Mouse (Mus musculus): ENCODE measurements around the gene Zbtb46. TPM values are rescaled to one million over a fixed set of nuclear protein-coding genes. Genes with fewer than 3 reads are reported as not detected.

Zbtb46 gene
- polyA plus RNA-seq, 1 experiment: 9.7 TPM

GRCm38 (mm10) chr2:181493156-181493927 is 34.1 kb upstream of the Zbtb46 start, which contains the start of gene Abhd16b:
Gene Abhd16b (plus strand): TSS chr2:181493206.
- WGBS: 91% methylated on average over 31 of the region's 31 CpGs
- H3K4me1 ChIP-seq (ENCODE audit: control insufficient read depth, insufficient read depth, low read length): no peaks in the 10 kb centered on the region; the same call in 1 of the 2 replicates
- H3K27ac ChIP-seq (ENCODE audit: control insufficient read depth, insufficient read depth, low read depth, low read length, poor library complexity): no peak within 1 kb of the TSS
- no peak for TF ChIP-seq CTCF (IDR thresholded peaks at IDR 0.05; ENCODE audit: control insufficient read depth, insufficient read depth, low read length)
- no peak for TF ChIP-seq POLR2A (IDR thresholded peaks at IDR 0.05; ENCODE audit: borderline replicate concordance, control insufficient read depth, low read depth, low read length)
- no peak within 1 kb of the TSS for H3K4me3 ChIP-seq (replicated peaks; ENCODE audit: control insufficient read depth, low read depth, low read length)

- Histone ChIP-seq H3K4me1 (ENCODE audit: control insufficient read depth, insufficient read depth, low read length) (no peaks in the 10 kb centered on the region; the same call in 1 of the 2 replicates), H3K4me3 (replicated peaks; ENCODE audit: control insufficient read depth, low read depth, low read length) (no peak overlapping the region), H3K27ac (ENCODE audit: control insufficient read depth, insufficient read depth, low read depth, low read length, poor library complexity) (no peak overlapping the region)
- WGBS: under 1% methylated on average over 3 of the region's 3 CpGs
- no peak for TF ChIP-seq POLR2A (IDR thresholded peaks at IDR 0.05; ENCODE audit: borderline replicate concordance, control insufficient read depth, low read depth, low read length)
- TF ChIP-seq CTCF (IDR thresholded peaks at IDR 0.05; ENCODE audit: control insufficient read depth, insufficient read depth, low read length): no peak
Measured at GRCm38 (mm10) chr2:181492206-181492605, 33.0 kb upstream of the Zbtb46 start.

GRCm38 (mm10) chr2:181491432-181492205 is 32.4 kb upstream of the Zbtb46 start:
- TF ChIP-seq POLR2A (IDR thresholded peaks at IDR 0.05; ENCODE audit: borderline replicate concordance, control insufficient read depth, low read depth, low read length): no peak
- TF ChIP-seq CTCF (IDR thresholded peaks at IDR 0.05; ENCODE audit: control insufficient read depth, insufficient read depth, low read length): no peak

GRCm38 (mm10) chr2:181487338-181488277 is 28.4 kb upstream of the Zbtb46 start:
- TF ChIP-seq CTCF (IDR thresholded peaks at IDR 0.05; ENCODE audit: control insufficient read depth, insufficient read depth, low read length) (no peak), POLR2A (IDR thresholded peaks at IDR 0.05; ENCODE audit: borderline replicate concordance, control insufficient read depth, low read depth, low read length) (no peak)
- Histone ChIP-seq H3K27ac (ENCODE audit: control insufficient read depth, insufficient read depth, low read depth, low read length, poor library complexity) (no peak overlapping the region), H3K4me1 (ENCODE audit: control insufficient read depth, insufficient read depth, low read length) (peaks cover 1% of the 10 kb centered on the region), H3K4me3 (replicated peaks; ENCODE audit: control insufficient read depth, low read depth, low read length) (no peak overlapping the region)
- WGBS: 39% methylated on average over 5 of the region's 5 CpGs

More at GRCm38 (mm10) chr2:181491432-181492205, 32.4 kb upstream of the Zbtb46 start:
- WGBS: 21% methylated on average over 7 of the region's 7 CpGs
- H3K27ac ChIP-seq (ENCODE audit: control insufficient read depth, insufficient read depth, low read depth, low read length, poor library complexity): no peak overlapping the region
- H3K4me3 ChIP-seq (replicated peaks; ENCODE audit: control insufficient read depth, low read depth, low read length): no peak overlapping the region
- no peaks in the 10 kb centered on the region; the same call in 1 of the 2 replicates for H3K4me1 ChIP-seq (ENCODE audit: control insufficient read depth, insufficient read depth, low read length)

- peaks cover 1% of the 10 kb centered on the region; the same call in 1 of the 2 replicates for H3K4me1 ChIP-seq (ENCODE audit: control insufficient read depth, insufficient read depth, low read length)
- TF ChIP-seq CTCF (IDR thresholded peaks at IDR 0.05; ENCODE audit: control insufficient read depth, insufficient read depth, low read length) (no peak), POLR2A (IDR thresholded peaks at IDR 0.05; ENCODE audit: borderline replicate concordance, control insufficient read depth, low read depth, low read length) (no peak)
- WGBS: 69% methylated on average over 1 of the region's 1 CpGs
- H3K4me3 ChIP-seq (replicated peaks; ENCODE audit: control insufficient read depth, low read depth, low read length): no peak overlapping the region
- H3K27ac ChIP-seq (ENCODE audit: control insufficient read depth, insufficient read depth, low read depth, low read length, poor library complexity): no peak overlapping the region
Measured at GRCm38 (mm10) chr2:181485741-181486140, 26.5 kb upstream of the Zbtb46 start.

- Histone ChIP-seq H3K27ac (ENCODE audit: control insufficient read depth, insufficient read depth, low read depth, low read length, poor library complexity) (no peak overlapping the region), H3K4me1 (ENCODE audit: control insufficient read depth, insufficient read depth, low read length) (peaks cover 1% of the 10 kb centered on the region; the same call in 1 of the 2 replicates), H3K4me3 (replicated peaks; ENCODE audit: control insufficient read depth, low read depth, low read length) (no peak overlapping the region)
- TF ChIP-seq POLR2A (IDR thresholded peaks at IDR 0.05; ENCODE audit: borderline replicate concordance, control insufficient read depth, low read depth, low read length): no peak
- TF ChIP-seq CTCF (IDR thresholded peaks at IDR 0.05; ENCODE audit: control insufficient read depth, insufficient read depth, low read length): no peak
- WGBS: 63% methylated on average over 6 of the region's 6 CpGs
Measured at GRCm38 (mm10) chr2:181484456-181485233, 25.4 kb upstream of the Zbtb46 start.

All from bone marrow, adult 2 months (tissue).